Mouse (Mus musculus) lung, postnatal 10 days (tissue): Measurements from ENCODE around the gene Tor4a.

Experiments used
- DNase-seq: peaks from one replicate; pipeline ENCODE4 v3.0.0; 2021

The Tor4a gene

DNA sequence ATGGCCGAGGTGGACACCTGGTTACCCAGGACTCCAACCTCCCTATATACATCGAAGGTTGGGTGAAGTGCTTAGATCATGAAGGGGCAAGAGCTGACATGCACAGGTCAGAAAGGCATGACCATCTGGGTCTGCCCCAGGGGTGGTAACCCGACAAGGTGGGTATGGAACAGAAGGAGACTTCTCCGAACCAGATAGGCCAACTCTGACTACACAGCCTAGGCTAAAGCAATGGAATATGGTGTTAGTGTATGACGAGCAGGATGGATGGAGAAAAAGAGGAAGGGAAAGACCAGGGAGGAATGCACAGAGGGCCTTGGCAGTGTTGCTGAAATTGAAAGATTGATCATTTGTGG lies 10.1 kb downstream of the Tor4a start:
- no peak for DNase-seq

DNA sequence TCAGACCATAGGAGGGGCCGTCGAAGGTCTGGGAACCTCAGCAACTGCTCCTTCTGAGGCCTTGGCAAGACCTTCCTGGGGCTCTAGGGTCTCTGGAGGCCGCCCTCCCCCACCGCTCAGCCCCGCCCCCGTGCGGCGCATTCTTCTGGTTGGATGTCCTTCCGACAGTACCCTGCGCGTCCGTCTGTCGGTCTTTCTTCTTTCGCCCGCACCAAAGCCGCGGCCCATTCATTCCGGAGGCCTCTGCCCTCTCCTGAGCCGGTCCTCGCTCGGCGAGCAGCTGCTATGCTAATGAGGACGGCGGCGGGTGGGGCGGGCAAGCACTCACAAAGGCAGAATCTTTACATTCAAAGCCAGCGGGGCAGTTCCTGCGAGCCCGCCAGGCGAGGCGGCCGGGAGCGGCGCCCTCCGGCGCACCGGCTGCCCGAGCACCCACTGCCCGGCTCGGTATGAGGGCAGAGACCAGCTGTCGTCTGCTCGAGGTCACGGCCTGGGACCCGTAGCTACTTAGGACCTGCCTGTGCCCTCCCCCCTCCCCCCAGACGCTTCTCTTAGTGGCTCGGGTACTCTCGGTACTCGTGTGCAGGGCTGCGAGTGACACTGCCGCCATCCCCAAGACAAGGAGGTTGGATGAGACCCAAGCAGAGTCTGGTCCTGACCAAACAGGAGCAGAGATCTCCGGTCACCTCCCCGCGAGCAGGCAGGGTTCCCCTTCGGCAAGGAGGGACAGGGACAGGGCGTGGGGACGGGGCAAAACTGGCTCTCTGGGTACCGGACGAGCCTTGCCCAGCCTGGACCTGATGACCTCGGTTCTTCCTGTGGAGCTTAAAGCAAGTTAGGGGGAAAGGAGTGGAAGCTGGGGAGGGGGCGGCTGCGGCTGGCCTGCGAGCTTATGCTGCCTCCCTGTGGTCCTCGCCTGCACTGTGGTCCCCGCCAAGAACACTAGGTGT lies 10.8 kb downstream of the Tor4a start:
- DNase-seq: peak; percentile 70

- no peak for DNase-seq
Measured at GRCm38 (mm10) chr2:25184496-25184895, 12.2 kb downstream of the Tor4a start.

- no peak for DNase-seq
Measured at GRCm38 (mm10) chr2:25183336-25183735, 13.3 kb downstream of the Tor4a start.

- DNase-seq: no peak
Measured at GRCm38 (mm10) chr2:25182664-25183063, 14.0 kb downstream of the Tor4a start.

- DNase-seq: no peak
Measured at GRCm38 (mm10) chr2:25181891-25182397, 14.7 kb downstream of the Tor4a start.

- peak; percentile 55 for DNase-seq
Measured at GRCm38 (mm10) chr2:25180973-25181890, 15.5 kb downstream of the Tor4a start.

- peak; percentile 97 for DNase-seq
Measured at GRCm38 (mm10) chr2:25180478-25180903, 16.2 kb downstream of the Tor4a start, which contains the start of gene Nrarp. Nrarp (plus strand) TSS chr2:25180758.

DNA sequence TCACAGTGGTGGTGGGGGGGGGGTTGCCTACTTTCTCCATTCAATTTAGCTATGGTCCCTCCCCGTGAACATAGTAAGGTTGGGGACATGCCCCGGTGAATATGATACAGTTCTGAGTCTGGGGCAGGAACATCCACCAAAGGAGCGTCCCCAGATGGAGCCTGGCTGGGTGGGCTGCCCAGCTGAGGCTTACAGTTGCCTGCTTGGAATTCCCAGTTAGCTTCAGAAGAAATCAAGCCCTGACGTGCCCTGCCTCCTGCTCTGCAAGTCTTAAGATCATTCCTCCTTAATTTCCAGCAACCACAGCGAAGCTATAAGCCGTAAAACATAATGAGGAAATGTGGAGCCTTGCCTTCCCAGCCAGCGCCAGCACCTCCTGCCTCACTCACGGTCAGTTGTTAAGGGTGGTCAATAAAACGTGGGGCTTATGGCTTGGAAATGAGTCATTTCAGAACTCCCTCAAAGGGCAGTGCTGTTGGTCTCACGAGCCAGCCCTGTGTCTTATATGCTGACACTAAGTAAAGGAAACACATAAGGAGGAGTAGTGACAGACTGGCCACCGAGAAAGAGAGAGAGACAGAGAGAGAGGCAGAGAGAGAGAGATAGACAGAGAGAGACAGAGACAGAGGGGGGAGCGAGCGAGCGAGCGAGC lies 17.0 kb downstream of the Tor4a start:
- no peak for DNase-seq

DNA sequence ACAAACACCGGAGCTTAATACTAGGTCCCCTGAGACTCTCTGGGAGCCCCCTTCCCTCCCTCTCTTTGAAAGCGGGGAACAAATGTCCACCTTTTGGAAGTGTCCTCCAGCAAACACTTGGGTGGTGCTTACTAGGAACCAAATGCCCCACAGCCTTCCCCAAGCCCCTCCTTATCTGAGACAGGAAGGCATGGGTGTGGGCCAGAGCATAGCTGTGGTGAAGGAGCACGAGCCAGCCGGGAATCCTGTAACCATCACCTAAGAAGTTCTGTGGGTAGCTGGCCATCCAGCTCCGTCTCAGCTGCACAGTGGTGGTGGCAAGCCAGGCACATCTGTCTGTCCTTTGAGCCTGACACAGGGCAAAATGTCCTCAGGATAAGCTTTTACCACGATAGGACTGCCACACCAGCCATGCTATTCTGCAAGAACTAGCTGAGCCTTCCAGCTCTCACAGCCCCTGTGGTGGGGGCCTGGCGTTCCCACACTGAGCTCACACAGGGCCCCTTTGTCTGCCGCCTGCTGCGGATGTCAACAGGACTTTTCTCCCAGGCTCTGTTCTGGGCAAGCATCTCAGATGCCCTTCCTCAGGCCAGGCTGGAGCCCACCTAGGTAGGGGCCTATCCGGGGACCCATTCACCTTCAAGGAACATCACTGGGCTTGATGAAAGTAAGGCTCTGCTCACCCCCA lies 18.3 kb downstream of the Tor4a start:
- peak; percentile 48 for DNase-seq

DNA sequence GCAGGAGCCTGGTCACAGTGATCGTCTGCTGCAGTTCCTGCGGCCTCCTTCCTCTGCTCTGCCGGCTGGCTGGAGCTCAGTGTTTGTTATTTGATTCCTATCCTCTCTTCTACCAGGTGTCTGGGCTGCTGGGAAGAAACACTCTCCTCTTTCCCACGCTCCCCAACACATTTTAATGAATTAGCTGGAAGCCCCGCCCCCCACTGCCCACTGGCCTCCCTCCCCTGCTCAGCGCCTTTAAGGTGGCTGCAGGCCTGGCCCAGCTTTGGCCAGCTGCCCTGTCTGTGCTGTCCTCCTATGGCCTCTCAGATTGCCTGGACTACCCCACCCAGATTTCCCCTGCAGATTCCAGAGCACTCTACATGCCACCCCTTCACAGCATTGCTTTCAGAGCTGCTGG lies 19.0 kb downstream of the Tor4a start:
- peak; percentile 77 for DNase-seq

DNA sequence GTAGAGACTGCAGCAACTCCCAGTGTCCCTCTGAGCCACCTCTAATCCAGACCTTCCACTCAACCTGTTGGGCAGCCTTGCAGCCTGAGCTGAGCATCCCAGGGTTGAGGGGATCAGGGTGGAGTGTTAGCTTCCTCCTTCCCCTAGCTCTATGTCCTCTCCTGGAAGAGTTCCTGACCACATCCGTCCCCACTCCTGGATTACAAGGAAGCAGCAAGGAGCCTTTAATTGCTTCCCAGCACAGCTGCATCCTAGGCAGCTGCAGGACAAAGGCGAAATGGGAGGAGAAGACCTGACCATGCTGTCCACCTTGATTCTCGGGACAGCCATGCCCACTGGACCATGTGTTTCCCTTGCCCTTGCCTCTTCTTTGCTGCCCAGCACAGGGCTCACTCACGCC lies 19.6 kb downstream of the Tor4a start:
- DNase-seq: no peak

GRCm38 (mm10) chr2:25176573-25176972 lies 20.1 kb downstream of the Tor4a start:
- DNase-seq: peak; percentile 62

DNA sequence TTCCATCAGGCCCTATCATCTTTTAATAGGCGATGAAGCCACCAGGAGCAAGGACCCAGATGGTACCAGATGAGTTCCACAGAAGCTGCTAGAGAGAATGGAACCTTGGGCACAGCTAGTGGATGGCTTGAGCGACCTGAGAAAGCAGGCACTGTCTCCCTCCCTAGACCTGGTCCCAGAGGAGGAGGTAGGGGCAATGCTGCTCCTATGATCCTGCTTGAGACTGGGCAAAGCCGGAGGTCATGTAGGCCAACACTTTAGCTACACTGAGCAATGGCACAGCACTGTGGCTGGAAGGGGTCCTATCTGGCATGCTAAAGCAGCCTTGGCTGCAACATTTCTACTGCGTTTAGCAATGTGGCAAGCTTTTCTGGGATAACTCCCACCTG lies 21.0 kb downstream of the Tor4a start:
- no peak for DNase-seq

GRCm38 (mm10) chr2:25174866-25175689 lies 21.6 kb downstream of the Tor4a start:
- DNase-seq: no peak

GRCm38 (mm10) chr2:25173821-25174220 lies 22.9 kb downstream of the Tor4a start:
- no peak for DNase-seq

DNA sequence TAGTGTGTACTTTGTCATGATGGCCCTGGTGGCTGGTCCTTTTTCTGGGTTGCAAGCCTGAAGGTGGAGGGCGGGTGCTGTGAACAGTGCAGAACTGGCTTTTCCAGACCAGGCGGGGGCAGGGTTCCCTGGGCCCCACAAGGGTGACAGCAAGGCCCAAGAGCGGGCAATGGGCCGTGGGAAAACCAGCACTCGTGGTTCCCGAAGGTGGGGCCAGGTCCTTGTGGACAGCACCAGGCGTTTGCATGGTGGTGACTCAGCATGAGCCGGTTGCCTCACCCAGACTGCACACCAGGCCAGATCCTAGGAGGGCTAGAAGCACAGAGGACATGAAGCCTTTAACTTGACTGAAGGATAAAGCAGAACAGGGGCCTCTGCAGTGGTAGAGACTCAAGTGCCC lies 24.1 kb downstream of the Tor4a start:
- DNase-seq: peak; percentile 25

- DNase-seq: no peak
Measured at GRCm38 (mm10) chr2:25171769-25172153, 24.9 kb downstream of the Tor4a start.

DNA sequence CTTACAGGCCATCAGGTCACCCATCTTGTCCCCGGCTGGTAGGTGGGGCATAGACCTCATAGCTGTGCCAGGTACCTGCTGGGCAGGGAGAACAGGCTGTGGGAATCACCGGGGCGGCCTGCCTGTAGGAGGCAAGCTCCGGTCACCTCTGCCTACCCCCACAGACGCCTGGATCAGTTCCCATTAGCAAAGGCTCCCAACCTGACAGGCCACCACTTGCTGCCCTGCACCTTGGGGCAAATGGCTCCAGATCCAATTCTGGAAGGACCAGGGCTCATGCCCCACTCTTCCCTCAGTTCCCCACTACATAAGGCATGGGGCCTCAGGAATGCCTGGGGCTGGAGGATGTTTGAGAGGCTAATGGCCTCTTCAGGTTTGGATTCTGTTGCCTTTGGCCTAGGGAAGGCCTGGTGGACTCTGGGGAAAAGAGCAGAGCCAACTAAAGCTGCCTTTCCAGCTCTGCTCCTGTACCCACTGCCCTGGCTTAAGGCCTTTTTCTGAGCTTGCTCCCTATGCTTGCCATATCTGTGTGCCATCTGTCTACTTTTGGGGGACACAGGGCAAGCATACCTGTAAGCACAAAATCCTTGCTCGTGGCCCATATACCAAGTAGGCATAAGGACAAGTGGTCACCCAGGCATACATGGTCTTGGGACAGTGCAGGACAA lies 25.5 kb downstream of the Tor4a start:
- DNase-seq: no peak

GRCm38 (mm10) chr2:25170326-25171100 lies 26.2 kb downstream of the Tor4a start:
- no peak for DNase-seq
